Mouse (Mus musculus): ENCODE results near the gene Olfr1106. TPM values are rescaled to one million over a fixed set of nuclear protein-coding genes. Genes with fewer than 3 reads are reported as not detected.

Olfr1106 gene
- polyA plus RNA-seq (2014; fragmentation: Nextera tagmentation; extraction: Ambion mirVana): not detected in 2 replicates

- no peak for TF ChIP-seq CTCF (IDR thresholded peaks at IDR 0.05; ENCODE audit: low read depth)
- DNase-seq (no peak), ATAC-seq (ENCODE audit: insufficient read depth) (no peak)
- H3K4me3 ChIP-seq (ENCODE audit: low read depth, low read length): no peak within 1 kb of the TSS
- H3K27ac ChIP-seq (ENCODE audit: low read depth): no peak within 1 kb of the TSS
- H3K4me1 ChIP-seq (ENCODE audit: insufficient read depth): no peaks in the 10 kb centered on the region
- no peak within 1 kb of the TSS for H3K4me2 ChIP-seq
- H3K9ac ChIP-seq: no peak within 1 kb of the TSS
- WGBS: 70% methylated on average over 1 of the region's 1 CpGs
- no peaks in the 10 kb centered on the region for H3K27me3 ChIP-seq (ENCODE audit: insufficient read depth, low read length)
- H3K36me3 ChIP-seq (ENCODE audit: insufficient read depth): no peaks in the 10 kb centered on the region
- no peaks in the 10 kb centered on the region for H3K9me3 ChIP-seq (ENCODE audit: low read depth, low read length)
Measured at GRCm38 (mm10) chr2:87052173-87052572, at the start of gene Olfr1106. TSS of gene Olfr1106 (minus strand) at chr2:87052273.

GRCm38 (mm10) chr2:87095908-87096307 lies 43.8 kb upstream of the Olfr1106 start, which contains the start of gene Olfr1109:
TSS of gene Olfr1109 (minus strand) at chr2:87096008.
- H3K27me3 ChIP-seq (ENCODE audit: insufficient read depth, low read length): no peaks in the 10 kb centered on the region
- H3K4me2 ChIP-seq: no peak within 1 kb of the TSS
- H3K9me3 ChIP-seq (ENCODE audit: low read depth, low read length): no peaks in the 10 kb centered on the region
- H3K27ac ChIP-seq (ENCODE audit: low read depth): no peak within 1 kb of the TSS
- ATAC-seq (ENCODE audit: insufficient read depth): no peak
- H3K36me3 ChIP-seq (ENCODE audit: insufficient read depth): no peaks in the 10 kb centered on the region
- no peak for TF ChIP-seq CTCF (IDR thresholded peaks at IDR 0.05; ENCODE audit: low read depth)
- 84% methylated on average over 1 of the region's 1 CpGs for WGBS
- no peak for DNase-seq
- no peak within 1 kb of the TSS for H3K9ac ChIP-seq
- no peaks in the 10 kb centered on the region for H3K4me1 ChIP-seq (ENCODE audit: insufficient read depth)
- H3K4me3 ChIP-seq (ENCODE audit: low read depth, low read length): no peak within 1 kb of the TSS

GRCm38 (mm10) chr2:87075717-87076116 lies 23.6 kb upstream of the Olfr1106 start, which contains the start of gene Olfr1107:
TSS of gene Olfr1107 (minus strand) at chr2:87075817.
- Histone ChIP-seq H3K4me1 (ENCODE audit: insufficient read depth) (no peaks in the 10 kb centered on the region), H3K4me3 (ENCODE audit: low read depth, low read length) (no peak within 1 kb of the TSS), H3K27me3 (ENCODE audit: insufficient read depth, low read length) (no peaks in the 10 kb centered on the region), H3K27ac (ENCODE audit: low read depth) (no peak within 1 kb of the TSS), H3K36me3 (ENCODE audit: insufficient read depth) (no peaks in the 10 kb centered on the region), H3K4me2 (no peak within 1 kb of the TSS), H3K9me3 (ENCODE audit: low read depth, low read length) (no peaks in the 10 kb centered on the region), H3K9ac (no peak within 1 kb of the TSS)
- DNase-seq (no peak), ATAC-seq (ENCODE audit: insufficient read depth) (no peak)
- no peak for TF ChIP-seq CTCF (IDR thresholded peaks at IDR 0.05; ENCODE audit: low read depth)
- WGBS: 76% methylated on average over 1 of the region's 1 CpGs

- no peak within 1 kb of the TSS for H3K4me2 ChIP-seq
- H3K36me3 ChIP-seq (ENCODE audit: insufficient read depth): no peaks in the 10 kb centered on the region
- no peak within 1 kb of the TSS for H3K27ac ChIP-seq (ENCODE audit: low read depth)
- no peak for TF ChIP-seq CTCF (IDR thresholded peaks at IDR 0.05; ENCODE audit: low read depth)
- no peaks in the 10 kb centered on the region for H3K9me3 ChIP-seq (ENCODE audit: low read depth, low read length)
- H3K27me3 ChIP-seq (ENCODE audit: insufficient read depth, low read length): no peaks in the 10 kb centered on the region
- H3K4me3 ChIP-seq (ENCODE audit: low read depth, low read length): no peak within 1 kb of the TSS
- ATAC-seq (ENCODE audit: insufficient read depth) (no peak), DNase-seq (no peak)
- no peaks in the 10 kb centered on the region for H3K4me1 ChIP-seq (ENCODE audit: insufficient read depth)
- H3K9ac ChIP-seq: no peak within 1 kb of the TSS
Measured at GRCm38 (mm10) chr2:87036431-87036830, 15.6 kb downstream of the Olfr1106 start, which contains the start of gene Olfr1105. TSS of gene Olfr1105 (minus strand) at chr2:87036531.

DNA sequence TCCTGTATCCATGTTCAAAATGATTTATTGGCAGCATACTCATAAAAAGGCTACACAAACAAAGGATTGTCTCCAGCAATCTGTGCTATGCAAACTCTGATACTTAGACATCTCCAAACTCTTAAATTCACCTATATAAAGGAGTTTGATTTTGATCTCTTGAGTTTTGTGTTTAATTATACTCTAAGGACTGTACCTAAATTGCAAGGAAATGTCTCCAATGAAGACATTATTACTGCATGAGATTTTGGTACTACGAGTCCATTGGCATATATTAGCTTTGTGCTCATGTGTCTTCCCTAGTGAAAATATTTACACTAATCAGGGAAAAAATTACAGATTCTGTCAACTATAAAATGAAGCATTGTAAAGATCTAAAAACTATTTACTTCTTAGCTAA lies 25.1 kb downstream of the Olfr1106 start, which contains the start of gene Olfr1104:
Gene Olfr1104 (minus strand): TSS at position 101 of the 400 bp plus-strand sequence.
- no peaks in the 10 kb centered on the region for H3K36me3 ChIP-seq (ENCODE audit: insufficient read depth)
- 87% methylated on average over 1 of the region's 1 CpGs for WGBS
- no peaks in the 10 kb centered on the region for H3K9me3 ChIP-seq (ENCODE audit: low read depth, low read length)
- H3K4me3 ChIP-seq (ENCODE audit: low read depth, low read length): no peak within 1 kb of the TSS
- TF ChIP-seq CTCF (IDR thresholded peaks at IDR 0.05; ENCODE audit: low read depth): no peak
- H3K27ac ChIP-seq (ENCODE audit: low read depth): no peak within 1 kb of the TSS
- no peak within 1 kb of the TSS for H3K4me2 ChIP-seq
- ATAC-seq (ENCODE audit: insufficient read depth) (no peak), DNase-seq (no peak)
- no peaks in the 10 kb centered on the region for H3K4me1 ChIP-seq (ENCODE audit: insufficient read depth)
- no peak within 1 kb of the TSS for H3K9ac ChIP-seq
- H3K27me3 ChIP-seq (ENCODE audit: insufficient read depth, low read length): no peaks in the 10 kb centered on the region

GRCm38 (mm10) chr2:86998098-86998497 lies 54.0 kb downstream of the Olfr1106 start, which contains the start of gene Olfr1102:
TSS of gene Olfr1102 (plus strand) at chr2:86998398.
- no peaks in the 10 kb centered on the region for H3K27me3 ChIP-seq (ENCODE audit: insufficient read depth, low read length)
- no peak within 1 kb of the TSS for H3K9ac ChIP-seq
- TF ChIP-seq CTCF (IDR thresholded peaks at IDR 0.05; ENCODE audit: low read depth): no peak
- no peaks in the 10 kb centered on the region for H3K9me3 ChIP-seq (ENCODE audit: low read depth, low read length)
- no peak within 1 kb of the TSS for H3K4me3 ChIP-seq (ENCODE audit: low read depth, low read length)
- ATAC-seq (ENCODE audit: insufficient read depth) (no peak), DNase-seq (no peak)
- no peaks in the 10 kb centered on the region for H3K36me3 ChIP-seq (ENCODE audit: insufficient read depth)
- no peaks in the 10 kb centered on the region for H3K4me1 ChIP-seq (ENCODE audit: insufficient read depth)
- H3K4me2 ChIP-seq: no peak within 1 kb of the TSS
- no peak within 1 kb of the TSS for H3K27ac ChIP-seq (ENCODE audit: low read depth)

Other genes with a start within 250 kb of the Olfr1106 start
- not detected in 2 replicates for gene Olfr141, start 242.3 kb downstream of the Olfr1106 start, polyA plus RNA-seq (2014; fragmentation: Nextera tagmentation; extraction: Ambion mirVana)
- not detected in 2 replicates for gene Olfr1094, start 227.6 kb downstream of the Olfr1106 start, polyA plus RNA-seq (2014; fragmentation: Nextera tagmentation; extraction: Ambion mirVana)
- not detected in 2 replicates for gene Olfr1095, start 200.6 kb downstream of the Olfr1106 start, polyA plus RNA-seq (2014; fragmentation: Nextera tagmentation; extraction: Ambion mirVana)
- not detected in 2 replicates for gene Gm13723, start 177.5 kb downstream of the Olfr1106 start, polyA plus RNA-seq (2014; fragmentation: Nextera tagmentation; extraction: Ambion mirVana)
- gene Olfr1097, start 160.1 kb downstream of the Olfr1106 start, polyA plus RNA-seq (2014; fragmentation: Nextera tagmentation; extraction: Ambion mirVana): not detected in 2 replicates
- not detected in 2 replicates for gene Olfr1098, start 127.7 kb downstream of the Olfr1106 start, polyA plus RNA-seq (2014; fragmentation: Nextera tagmentation; extraction: Ambion mirVana)
- not detected in 2 replicates for gene Olfr1099, start 91.6 kb downstream of the Olfr1106 start, polyA plus RNA-seq (2014; fragmentation: Nextera tagmentation; extraction: Ambion mirVana)
- gene Olfr1100, start 72.3 kb downstream of the Olfr1106 start, polyA plus RNA-seq (2014; fragmentation: Nextera tagmentation; extraction: Ambion mirVana): not detected in 2 replicates
- not detected in 2 replicates for gene Olfr1101, start 61.1 kb downstream of the Olfr1106 start, polyA plus RNA-seq (2014; fragmentation: Nextera tagmentation; extraction: Ambion mirVana)
- gene Olfr1102, start 53.9 kb downstream of the Olfr1106 start, polyA plus RNA-seq (2014; fragmentation: Nextera tagmentation; extraction: Ambion mirVana): not detected in 2 replicates
- gene Olfr1104, start 25.2 kb downstream of the Olfr1106 start, polyA plus RNA-seq (2014; fragmentation: Nextera tagmentation; extraction: Ambion mirVana): not detected in 2 replicates
- gene Olfr1105, start 15.7 kb downstream of the Olfr1106 start, polyA plus RNA-seq (2014; fragmentation: Nextera tagmentation; extraction: Ambion mirVana): not detected in 2 replicates
- not detected in 2 replicates for gene Olfr1107, start 23.5 kb upstream of the Olfr1106 start, polyA plus RNA-seq (2014; fragmentation: Nextera tagmentation; extraction: Ambion mirVana)
- not detected in 2 replicates for gene Olfr1109, start 43.7 kb upstream of the Olfr1106 start, polyA plus RNA-seq (2014; fragmentation: Nextera tagmentation; extraction: Ambion mirVana)
- not detected in 2 replicates for gene Olfr259, start 62.3 kb upstream of the Olfr1106 start, polyA plus RNA-seq (2014; fragmentation: Nextera tagmentation; extraction: Ambion mirVana)
- not detected in 2 replicates for gene Olfr1110, start 88.0 kb upstream of the Olfr1106 start, polyA plus RNA-seq (2014; fragmentation: Nextera tagmentation; extraction: Ambion mirVana)
- gene Olfr1111, start 100.4 kb upstream of the Olfr1106 start, polyA plus RNA-seq (2014; fragmentation: Nextera tagmentation; extraction: Ambion mirVana): not detected in 2 replicates
- not detected in 2 replicates for gene Olfr1112, start 135.5 kb upstream of the Olfr1106 start, polyA plus RNA-seq (2014; fragmentation: Nextera tagmentation; extraction: Ambion mirVana)
- gene Olfr1113, start 156.7 kb upstream of the Olfr1106 start, polyA plus RNA-seq (2014; fragmentation: Nextera tagmentation; extraction: Ambion mirVana): not detected in 2 replicates
- gene Olfr1115, start 195.7 kb upstream of the Olfr1106 start, polyA plus RNA-seq (2014; fragmentation: Nextera tagmentation; extraction: Ambion mirVana): not detected in 2 replicates
- not detected in 2 replicates for gene Olfr1116, start 215.3 kb upstream of the Olfr1106 start, polyA plus RNA-seq (2014; fragmentation: Nextera tagmentation; extraction: Ambion mirVana)

All from lung, embryonic 14.5 days (tissue).